Mouse (Mus musculus) embryonic facial prominence, embryonic 15.5 days (tissue): ENCODE measurements around the gene Vezf1. TPM values are rescaled to one million over a fixed set of nuclear protein-coding genes. Genes with fewer than 3 reads are reported as not detected.

Experiments
- ATAC-seq: fragments of 200-750 bp; cut with Nextera tagmentation; 2 replicates; pipeline ENCODE4 v1.8.0; 2017; ENCODE audit warnings: low read depth, moderate TSS enrichment; ENCODE audit not compliant: insufficient number of reproducible peaks, low FRiP score, low TSS enrichment
- H3K27ac ChIP-seq: fragments of 300-500 bp; sonication (generic); replicated peaks from 2 replicates; pipeline ENCODE4 v1.5.1; 2015; ENCODE audit warnings: mild to moderate bottlenecking, inconsistent platforms
- H3K27me3 ChIP-seq: fragments of 300-500 bp; sonication (generic); 2 replicates; pipeline ENCODE4 v1.6.1; 2015; ENCODE audit warnings: inconsistent platforms
- H3K36me3 ChIP-seq: fragments of 300-500 bp; sonication (generic); 2 replicates; pipeline ENCODE4 v1.6.1; 2015; ENCODE audit warnings: mild to moderate bottlenecking, inconsistent platforms
- H3K4me1 ChIP-seq: fragments of 300-500 bp; sonication (generic); 2 replicates; pipeline ENCODE4 v1.6.1; 2015; ENCODE audit warnings: inconsistent platforms
- H3K4me2 ChIP-seq: fragments of 300-500 bp; sonication (generic); replicated peaks from 2 replicates; pipeline ENCODE4 v1.6.1; 2015; ENCODE audit warnings: mild to moderate bottlenecking, inconsistent platforms
- H3K4me3 ChIP-seq: fragments of 300-500 bp; sonication (generic); replicated peaks from 2 replicates; pipeline ENCODE4 v1.5.1; 2015; ENCODE audit warnings: mild to moderate bottlenecking, inconsistent platforms
- H3K9ac ChIP-seq: fragments of 300-500 bp; sonication (generic); 2 replicates; pipeline ENCODE4 v1.6.1; 2015; ENCODE audit warnings: inconsistent platforms
- H3K9me3 ChIP-seq: fragments of 300-500 bp; sonication (generic); replicated peaks from 2 replicates; pipeline ENCODE4 v1.6.1; 2016; ENCODE audit warnings: inconsistent platforms
- WGBS: fragments of 180-500 bp; shearing (Covaris S2); methylation state at CpG from one replicate; pipeline ENCODE4 v1.1.7; 2015; 5-methylcytosine and 5-hydroxymethylcytosine counted together
- polyA plus RNA-seq: library from polyadenylated mRNA; unstranded; fragments of >200 nt; fragmentation: Nextera tagmentation; extraction: Ambion mirVana; gene quantifications from 2 replicates; pipeline ENCODE4 v1.2.1, GENCODE M21; 2015

Gene Vezf1
- 37.5 and 39.6 TPM in 2 replicates for polyA plus RNA-seq

DNA sequence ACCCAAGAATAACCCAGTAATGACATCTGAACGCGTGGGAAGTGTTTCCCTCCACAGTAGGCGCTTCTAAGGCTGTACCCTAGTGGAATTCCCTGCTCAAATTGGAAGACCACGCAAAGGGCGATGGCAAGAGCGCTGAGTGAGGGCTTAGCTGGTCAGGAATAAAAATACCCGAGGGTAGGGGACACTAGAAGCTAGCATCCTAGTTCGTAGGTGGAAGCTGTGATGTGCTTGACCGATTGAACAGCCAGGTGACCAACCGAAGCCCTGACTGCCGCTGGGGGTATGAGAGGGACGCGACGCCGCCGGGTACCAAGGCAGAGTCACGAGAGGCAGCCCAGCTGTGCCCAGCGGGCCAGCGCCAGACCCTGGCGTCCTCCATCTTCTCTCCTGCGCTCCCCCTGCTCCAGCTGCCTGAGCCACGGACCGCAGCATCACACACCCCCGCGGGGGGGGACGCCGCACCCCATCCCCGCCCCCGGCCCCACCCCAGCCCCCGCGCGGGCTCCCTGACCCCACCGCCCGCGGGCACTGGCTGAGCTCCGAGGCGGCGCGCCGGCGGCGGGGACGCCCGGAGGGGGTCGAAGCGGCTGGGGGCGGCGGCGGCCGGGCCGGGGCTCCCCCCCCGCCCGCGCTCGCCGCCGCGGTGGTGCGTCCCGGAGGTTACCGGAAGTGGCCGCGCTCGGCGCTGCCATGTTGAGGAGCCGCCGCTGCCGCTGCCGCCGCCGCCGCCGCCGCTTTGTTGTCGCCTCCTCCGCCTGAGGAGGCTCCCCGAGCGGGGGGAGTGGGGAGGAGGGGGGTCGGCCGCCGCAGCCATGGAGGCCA, at the start of gene Vezf1:
Gene Vezf1 (plus strand): TSS at position 694 of the 825 bp plus-strand sequence.
- Histone ChIP-seq H3K9ac (peak within 1 kb of the TSS; percentile 77), H3K4me3 (peak within 1 kb of the TSS; percentile 94), H3K9me3 (no peaks in the 10 kb centered on the region), H3K27me3 (no peaks in the 10 kb centered on the region), H3K4me1 (peaks cover 27% of the 10 kb centered on the region), H3K27ac (peak within 1 kb of the TSS; percentile 95), H3K4me2 (peak within 1 kb of the TSS; percentile 69), H3K36me3 (no peaks in the 10 kb centered on the region)
- peak; percentile 89 for ATAC-seq
- under 1% methylated on average over 64 of the region's 81 CpGs for WGBS

DNA sequence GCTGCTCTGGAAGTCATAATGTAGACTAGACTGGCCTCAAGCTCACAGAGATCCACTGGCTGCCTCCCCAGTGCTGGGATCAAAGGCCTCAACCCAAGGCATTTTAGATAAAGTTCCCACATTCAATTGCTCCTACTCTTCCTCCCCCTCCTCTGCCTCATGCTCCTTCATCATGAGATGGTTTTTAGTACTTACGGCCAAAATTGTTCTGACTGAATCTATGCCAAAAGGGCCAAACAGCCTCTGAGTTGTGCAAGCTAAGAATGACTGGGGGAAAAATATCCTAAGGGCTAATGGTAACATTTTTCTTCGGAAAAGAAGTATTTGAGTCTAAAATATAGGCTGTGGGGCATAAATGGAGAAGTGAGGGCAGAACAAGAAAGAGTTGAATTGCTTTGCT, 44.1 kb upstream of the Vezf1 start:
- 63% methylated on average over 2 of the region's 2 CpGs for WGBS
- no peaks in the 10 kb centered on the region for H3K36me3 ChIP-seq
- H3K9me3 ChIP-seq, result no peaks in the 10 kb centered on the region
- no peak overlapping the region for H3K4me3 ChIP-seq
- no peak overlapping the region for H3K4me2 ChIP-seq
- no peaks in the 10 kb centered on the region for H3K27me3 ChIP-seq
- H3K27ac ChIP-seq, result no peak overlapping the region
- no peak for ATAC-seq
- no peaks in the 10 kb centered on the region for H3K4me1 ChIP-seq
- no peak overlapping the region for H3K9ac ChIP-seq

DNA sequence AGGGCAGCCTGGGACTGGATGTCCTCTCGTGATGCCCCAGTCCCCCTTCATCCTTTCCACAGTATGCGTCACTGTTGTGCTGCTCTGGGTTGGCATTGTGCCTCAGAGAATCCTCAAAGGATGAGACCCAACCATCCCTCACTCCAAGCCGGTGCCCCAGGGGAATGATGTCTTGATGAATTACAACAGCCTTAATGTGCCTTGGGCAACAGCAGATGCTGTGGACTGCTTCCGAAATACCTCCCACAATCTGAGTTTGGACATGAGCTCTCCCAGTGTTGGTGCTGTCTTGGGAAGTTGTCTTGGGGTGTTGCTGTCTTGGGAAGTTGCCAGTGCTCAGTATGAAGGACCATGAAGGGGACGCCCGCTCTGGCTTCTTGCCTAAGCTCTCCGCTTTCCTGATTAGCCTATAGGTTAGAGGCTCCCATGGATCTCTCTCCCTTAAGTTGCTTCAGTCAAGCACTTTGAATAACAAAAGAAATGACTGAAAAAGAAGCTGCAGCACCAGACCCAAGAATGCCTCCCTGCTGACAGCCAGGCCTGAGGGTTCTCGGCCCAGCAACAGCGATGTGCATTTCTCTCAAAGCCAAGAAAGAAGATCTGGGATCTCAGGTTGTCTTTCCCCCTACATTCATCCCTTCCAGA, 40.6 kb upstream of the Vezf1 start:
- H3K4me2 ChIP-seq, result no peak overlapping the region
- WGBS, result 63% methylated on average over 9 of the region's 9 CpGs
- no peaks in the 10 kb centered on the region for H3K36me3 ChIP-seq
- no peak for ATAC-seq
- no peak overlapping the region for H3K27ac ChIP-seq
- no peak overlapping the region for H3K4me3 ChIP-seq
- H3K9ac ChIP-seq, result no peak overlapping the region
- H3K27me3 ChIP-seq, result no peaks in the 10 kb centered on the region
- no peaks in the 10 kb centered on the region for H3K9me3 ChIP-seq
- no peaks in the 10 kb centered on the region for H3K4me1 ChIP-seq

DNA sequence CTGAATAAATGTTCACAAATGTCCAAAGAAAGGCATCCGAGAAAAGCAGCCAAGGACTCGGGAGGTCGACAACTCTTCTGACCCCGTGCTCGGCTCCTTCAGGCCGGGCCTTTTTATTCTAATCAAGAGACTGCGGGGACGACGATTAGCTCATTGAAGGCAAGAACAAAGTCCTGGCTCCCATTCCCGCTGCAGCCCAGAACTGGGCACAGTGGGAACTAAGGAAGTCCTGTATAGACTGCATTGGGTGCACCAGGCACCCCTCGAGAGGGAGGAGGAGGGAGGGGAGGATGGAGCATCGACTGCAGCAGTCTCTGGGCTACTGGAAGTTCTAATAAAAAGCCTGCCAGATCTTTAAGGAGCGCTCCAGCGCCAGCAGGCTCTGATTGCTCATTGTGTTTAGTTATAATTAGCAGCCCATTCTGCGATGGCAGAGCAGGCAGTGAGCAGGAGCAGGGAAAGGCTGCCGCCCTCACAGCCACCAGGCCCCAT, 39.8 kb upstream of the Vezf1 start:
- H3K27ac ChIP-seq, result no peak overlapping the region
- no peak for ATAC-seq
- no peak overlapping the region for H3K4me3 ChIP-seq
- H3K4me1 ChIP-seq, result no peaks in the 10 kb centered on the region
- no peak overlapping the region for H3K9ac ChIP-seq
- 21% methylated on average over 16 of the region's 16 CpGs for WGBS
- H3K9me3 ChIP-seq, result no peaks in the 10 kb centered on the region
- H3K36me3 ChIP-seq, result no peaks in the 10 kb centered on the region
- no peaks in the 10 kb centered on the region for H3K27me3 ChIP-seq
- H3K4me2 ChIP-seq, result no peak overlapping the region

DNA sequence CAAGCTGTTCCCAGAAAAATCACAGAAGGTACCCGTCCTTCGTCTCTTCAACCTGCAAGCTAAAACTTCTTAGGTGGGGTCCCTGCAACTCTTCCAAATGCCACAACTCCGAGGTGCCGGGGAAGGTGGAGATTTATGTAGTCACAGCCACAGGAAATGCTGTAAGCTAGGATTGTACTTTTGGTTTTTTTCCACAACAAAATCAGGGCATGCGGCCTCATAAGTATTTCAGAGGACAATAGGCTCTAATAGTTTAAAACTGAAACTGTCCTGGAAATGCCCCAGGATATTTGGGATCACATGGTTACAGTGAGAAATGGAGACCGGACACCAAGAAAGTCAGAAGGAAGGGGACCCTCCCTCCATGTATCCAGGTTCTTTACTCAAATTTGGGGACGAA, 37.9 kb upstream of the Vezf1 start:
- Histone ChIP-seq H3K4me2 (no peak overlapping the region), H3K9ac (no peak overlapping the region), H3K27me3 (no peaks in the 10 kb centered on the region), H3K36me3 (no peaks in the 10 kb centered on the region), H3K27ac (no peak overlapping the region), H3K4me3 (no peak overlapping the region), H3K4me1 (no peaks in the 10 kb centered on the region), H3K9me3 (no peaks in the 10 kb centered on the region)
- WGBS, result 82% methylated on average over 7 of the region's 7 CpGs
- no peak for ATAC-seq

DNA sequence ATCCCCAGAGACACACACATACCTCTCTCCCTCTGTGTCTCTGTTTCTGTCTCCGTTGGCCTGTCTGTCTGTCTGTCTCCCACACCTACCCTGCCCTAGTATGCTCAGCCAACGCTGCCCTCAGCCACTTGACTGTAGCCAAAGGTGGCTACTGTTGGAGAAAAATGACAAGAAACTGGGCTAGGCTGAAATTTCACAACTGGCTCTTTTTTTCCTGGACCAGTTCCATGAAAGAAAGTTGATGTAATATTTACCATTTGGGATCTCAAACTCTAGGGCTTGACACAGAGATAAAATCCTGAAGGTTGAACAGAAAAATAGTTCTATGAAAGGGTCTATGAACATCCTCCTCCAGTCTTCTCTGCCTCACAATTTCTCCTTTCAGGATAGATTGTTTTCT, 37.2 kb upstream of the Vezf1 start:
- Histone ChIP-seq H3K4me1 (no peaks in the 10 kb centered on the region), H3K27ac (no peak overlapping the region), H3K9me3 (no peaks in the 10 kb centered on the region), H3K4me2 (no peak overlapping the region), H3K4me3 (no peak overlapping the region), H3K9ac (no peak overlapping the region), H3K36me3 (no peaks in the 10 kb centered on the region), H3K27me3 (no peaks in the 10 kb centered on the region)
- no peak for ATAC-seq
- 82% methylated on average over 2 of the region's 2 CpGs for WGBS

DNA sequence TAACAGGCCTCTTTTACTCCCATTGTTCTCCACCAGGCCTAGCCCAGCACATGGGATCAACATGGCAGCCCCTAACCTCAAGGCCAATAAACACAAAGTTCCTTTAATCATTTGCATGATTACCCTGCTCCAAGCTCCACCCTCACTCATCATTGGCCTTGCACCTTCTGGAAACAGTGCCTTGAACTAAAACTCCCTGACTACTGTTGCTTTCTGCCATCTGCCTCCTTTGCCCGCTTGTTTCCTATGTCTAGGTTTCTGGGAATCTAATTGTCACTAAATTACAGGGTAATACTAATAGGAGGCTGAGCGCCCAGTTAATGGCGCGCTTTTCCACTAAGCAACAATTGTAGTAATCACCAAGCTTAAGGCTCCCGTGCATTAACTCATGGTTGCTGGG, 36.3 kb upstream of the Vezf1 start:
- no peak overlapping the region for H3K27ac ChIP-seq
- ATAC-seq, result no peak

DNA sequence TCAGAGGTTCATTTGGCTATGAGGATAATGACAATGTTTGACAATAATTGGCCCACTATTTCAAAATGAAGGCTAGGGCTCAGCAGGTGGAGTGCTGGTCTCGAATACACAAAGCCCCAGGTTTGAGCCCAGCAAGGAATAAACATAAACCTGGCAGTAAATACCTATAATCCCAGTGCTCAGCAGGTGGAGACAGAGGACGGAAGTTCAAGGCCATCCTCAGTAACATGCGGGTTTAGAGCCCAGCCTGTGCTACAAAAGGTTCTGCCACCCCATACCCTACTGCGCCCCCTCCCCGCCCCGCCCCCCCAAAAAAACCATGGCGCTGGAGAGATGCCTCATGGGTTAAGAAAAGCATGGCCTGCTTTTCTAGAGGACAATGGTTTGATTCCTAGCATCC, 32.1 kb upstream of the Vezf1 start:
- Histone ChIP-seq H3K4me2 (no peak overlapping the region), H3K9ac (no peak overlapping the region), H3K36me3 (no peaks in the 10 kb centered on the region), H3K27me3 (no peaks in the 10 kb centered on the region), H3K4me1 (no peaks in the 10 kb centered on the region), H3K27ac (no peak overlapping the region), H3K4me3 (no peak overlapping the region), H3K9me3 (no peaks in the 10 kb centered on the region)
- 69% methylated on average over 7 of the region's 7 CpGs for WGBS
- ATAC-seq, result no peak

More for the DNA sequence above, 36.3 kb upstream of the Vezf1 start:
- H3K9ac ChIP-seq, result no peak overlapping the region
- H3K36me3 ChIP-seq, result no peaks in the 10 kb centered on the region
- no peaks in the 10 kb centered on the region for H3K27me3 ChIP-seq
- H3K4me2 ChIP-seq, result no peak overlapping the region
- no peak overlapping the region for H3K4me3 ChIP-seq
- no peaks in the 10 kb centered on the region for H3K4me1 ChIP-seq
- WGBS, result 74% methylated on average over 5 of the region's 5 CpGs
- no peaks in the 10 kb centered on the region for H3K9me3 ChIP-seq

DNA sequence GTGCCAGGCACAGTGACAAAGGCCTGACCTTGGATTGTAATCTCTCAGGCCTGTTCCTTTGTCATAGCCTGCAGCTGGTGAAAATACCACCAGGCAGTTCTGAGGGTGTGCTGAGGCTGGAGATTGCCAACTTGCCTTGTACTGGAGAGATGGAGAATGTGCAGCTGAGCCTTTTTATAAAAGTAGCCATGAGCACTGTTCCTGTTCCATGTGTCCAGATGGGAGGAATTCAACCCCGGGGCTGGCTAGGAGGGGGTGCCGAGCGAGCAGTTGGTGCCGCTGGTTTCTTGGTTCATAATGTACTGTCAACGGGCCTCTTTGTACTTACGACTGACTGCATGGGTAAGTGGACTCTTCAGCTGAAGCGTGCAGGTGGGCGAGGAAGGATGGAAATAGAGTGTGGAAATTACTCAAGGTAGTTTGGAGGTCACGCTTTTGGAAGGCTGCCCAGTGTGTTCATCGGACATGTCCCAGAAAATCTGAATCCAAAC, 31.3 kb upstream of the Vezf1 start:
- no peaks in the 10 kb centered on the region for H3K4me1 ChIP-seq
- H3K9me3 ChIP-seq, result no peaks in the 10 kb centered on the region
- H3K4me3 ChIP-seq, result no peak overlapping the region
- 74% methylated on average over 10 of the region's 10 CpGs for WGBS
- ATAC-seq, result no peak
- H3K4me2 ChIP-seq, result no peak overlapping the region
- no peak overlapping the region for H3K9ac ChIP-seq
- H3K27ac ChIP-seq, result no peak overlapping the region
- no peaks in the 10 kb centered on the region for H3K27me3 ChIP-seq
- no peaks in the 10 kb centered on the region for H3K36me3 ChIP-seq

DNA sequence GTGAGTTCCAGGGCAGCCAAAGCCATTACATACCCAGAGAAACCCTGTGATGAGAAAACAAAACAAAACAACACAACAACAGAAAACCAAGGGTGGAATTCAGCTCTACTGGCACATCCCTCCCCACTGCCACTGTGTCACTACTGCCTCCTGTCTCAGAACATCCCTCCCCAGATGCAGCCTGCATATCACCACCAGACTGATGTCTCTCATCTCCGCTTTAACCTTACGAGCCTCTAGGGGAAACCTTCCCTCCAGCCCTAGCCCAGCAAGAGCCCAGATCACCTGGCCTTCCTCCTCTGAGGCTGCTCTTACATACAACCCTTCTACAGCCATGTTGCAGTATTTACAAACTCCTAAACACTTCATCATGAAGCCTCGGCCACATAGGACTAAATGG, 30.7 kb upstream of the Vezf1 start:
- 70% methylated on average over 3 of the region's 3 CpGs for WGBS
- H3K4me2 ChIP-seq, result no peak overlapping the region
- H3K9me3 ChIP-seq, result no peaks in the 10 kb centered on the region
- H3K4me1 ChIP-seq, result no peaks in the 10 kb centered on the region
- ATAC-seq, result no peak
- H3K4me3 ChIP-seq, result no peak overlapping the region
- H3K27me3 ChIP-seq, result no peaks in the 10 kb centered on the region
- H3K27ac ChIP-seq, result no peak overlapping the region
- H3K36me3 ChIP-seq, result no peaks in the 10 kb centered on the region
- no peak overlapping the region for H3K9ac ChIP-seq

DNA sequence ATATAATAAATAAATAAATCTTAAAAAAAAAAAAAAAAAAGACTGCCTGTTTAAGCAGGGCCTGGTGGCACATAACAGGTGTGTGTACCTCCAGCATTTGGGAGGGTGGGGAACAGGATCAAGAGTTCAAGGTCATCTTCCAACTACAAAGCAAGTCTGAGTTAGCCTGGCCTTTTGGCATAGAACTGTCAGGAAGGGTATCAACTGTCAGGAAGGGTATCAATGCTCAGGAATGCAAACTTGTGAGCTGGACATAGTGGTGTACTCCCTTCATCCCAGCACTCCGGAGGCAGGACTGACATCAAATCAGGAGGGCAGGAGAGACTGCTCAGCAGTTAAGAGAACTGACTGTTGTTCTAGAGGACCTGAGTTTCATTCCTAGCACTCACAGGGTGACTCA, 29.0 kb upstream of the Vezf1 start:
- H3K36me3 ChIP-seq, result no peaks in the 10 kb centered on the region
- H3K4me1 ChIP-seq, result no peaks in the 10 kb centered on the region
- no peaks in the 10 kb centered on the region for H3K27me3 ChIP-seq
- H3K9me3 ChIP-seq, result no peaks in the 10 kb centered on the region
- no peak overlapping the region for H3K9ac ChIP-seq
- H3K4me3 ChIP-seq, result no peak overlapping the region
- H3K27ac ChIP-seq, result no peak overlapping the region
- 86% methylated on average over 1 of the region's 1 CpGs for WGBS
- ATAC-seq, result no peak
- H3K4me2 ChIP-seq, result no peak overlapping the region
